Mouse (Mus musculus): ENCODE measurements around the gene Zc3h13.

DNA sequence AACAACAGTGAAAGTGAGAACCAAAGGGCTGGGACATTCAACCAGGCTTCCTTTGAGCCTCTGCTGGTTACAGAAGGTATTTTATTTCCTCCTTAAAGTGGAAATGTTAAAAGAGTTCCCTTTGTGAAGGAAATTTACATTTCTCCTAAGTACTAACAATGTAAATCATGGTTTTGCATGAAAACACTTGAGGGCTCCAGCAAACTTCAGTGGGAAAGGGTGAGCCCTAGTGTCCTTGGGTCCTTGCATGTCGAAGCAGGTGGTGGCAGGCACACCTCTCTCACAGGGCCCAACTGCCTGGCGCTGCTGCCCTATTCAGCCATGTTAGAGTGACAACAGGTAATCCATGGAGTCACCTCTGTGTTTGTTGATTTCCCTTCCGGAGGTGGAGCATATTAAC, 83.3 kb downstream of the Zc3h13 start:
- TF ChIP-seq CTCF (IDR thresholded peaks at IDR 0.05; ENCODE audit: insufficient read depth, low read length) (no peak), POLR2A (IDR thresholded peaks at IDR 0.05; ENCODE audit: borderline replicate concordance, extremely low read depth, low read depth, low read length) (no peak)
